Mouse (Mus musculus): ENCODE results near the gene Bcap29.
"Not testable (repeated sequence)": the region's sequence is repeated elsewhere in the genome, so short reads cannot be mapped to it uniquely, and the experiment has no call there.

Bcap29 gene

DNA sequence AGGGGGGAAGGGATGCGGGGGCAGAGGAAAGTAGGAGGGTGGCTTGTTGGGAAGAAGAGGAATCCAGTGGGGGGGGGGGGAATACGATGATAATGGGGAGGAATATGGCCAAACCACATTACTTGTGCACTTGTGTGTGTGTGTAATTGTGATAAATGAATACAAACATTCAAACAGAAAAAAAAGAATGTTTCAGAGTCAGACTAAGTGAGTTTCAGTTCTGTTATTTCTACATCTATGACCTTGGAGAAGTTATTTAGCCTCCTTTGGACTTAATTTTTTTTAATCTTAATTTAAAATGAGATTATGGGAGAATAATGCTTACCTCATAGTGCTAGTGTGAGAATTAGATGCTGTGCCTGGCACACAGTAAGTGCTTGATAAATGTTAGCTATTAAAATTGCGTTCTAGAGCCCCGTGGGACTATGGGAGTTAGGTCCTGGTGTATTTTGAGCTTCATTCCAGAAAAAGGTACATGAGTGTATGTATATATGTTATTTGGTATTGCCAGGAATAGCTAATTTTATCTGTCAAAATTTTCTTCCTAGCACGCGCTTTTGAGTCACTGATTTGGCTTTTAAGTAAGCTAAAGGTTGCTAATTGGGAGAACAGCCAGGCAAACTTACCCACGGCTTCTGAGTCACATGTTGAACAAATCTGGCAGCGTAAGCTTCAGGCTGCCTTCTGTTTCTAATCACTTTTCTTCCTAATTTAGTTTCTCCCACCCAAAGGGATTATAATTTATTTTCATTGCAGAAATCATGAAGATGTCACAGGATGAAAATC is 55.6 kb downstream of the Bcap29 start:
- DNase-seq: no peak

DNA sequence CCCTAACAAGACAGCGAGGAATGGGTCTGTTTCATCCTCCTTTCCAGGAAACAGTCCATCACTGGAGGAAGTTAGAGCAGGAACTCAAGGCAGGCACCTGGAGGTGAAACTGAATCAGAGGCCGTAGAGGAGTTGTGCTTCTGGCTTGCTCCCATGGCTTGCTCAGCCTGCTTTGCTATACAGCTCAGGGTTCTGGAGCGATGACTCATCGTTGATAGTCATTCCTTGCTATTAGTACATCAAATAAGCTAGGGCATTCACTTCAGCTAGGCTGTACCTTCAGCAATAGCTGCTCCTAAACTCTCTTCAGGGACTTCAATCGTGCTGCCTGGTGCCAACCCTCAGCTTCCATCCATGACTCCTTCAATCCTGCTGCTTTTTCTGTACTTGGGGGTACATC is 60.0 kb downstream of the Bcap29 start:
- no peak for DNase-seq

DNA sequence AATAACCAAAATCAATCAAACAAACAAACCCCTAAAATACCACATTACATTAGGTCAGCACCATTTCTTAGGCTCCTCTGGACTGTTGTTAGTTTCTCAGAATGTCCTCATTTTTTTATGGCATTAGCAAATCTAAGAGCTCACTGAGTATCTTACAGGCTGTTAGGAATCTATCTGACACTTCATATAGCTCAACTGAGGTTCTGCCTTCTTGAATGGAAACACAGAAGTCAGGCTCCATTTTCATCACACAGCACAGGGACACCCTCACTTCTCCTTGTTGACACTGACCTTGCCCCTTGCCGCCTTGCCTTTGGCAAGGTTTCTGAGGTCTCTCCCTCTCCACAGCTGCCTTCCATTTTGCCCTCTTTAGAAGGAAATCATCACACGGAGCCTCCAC is 64.7 kb downstream of the Bcap29 start:
- no peak for DNase-seq

DNA sequence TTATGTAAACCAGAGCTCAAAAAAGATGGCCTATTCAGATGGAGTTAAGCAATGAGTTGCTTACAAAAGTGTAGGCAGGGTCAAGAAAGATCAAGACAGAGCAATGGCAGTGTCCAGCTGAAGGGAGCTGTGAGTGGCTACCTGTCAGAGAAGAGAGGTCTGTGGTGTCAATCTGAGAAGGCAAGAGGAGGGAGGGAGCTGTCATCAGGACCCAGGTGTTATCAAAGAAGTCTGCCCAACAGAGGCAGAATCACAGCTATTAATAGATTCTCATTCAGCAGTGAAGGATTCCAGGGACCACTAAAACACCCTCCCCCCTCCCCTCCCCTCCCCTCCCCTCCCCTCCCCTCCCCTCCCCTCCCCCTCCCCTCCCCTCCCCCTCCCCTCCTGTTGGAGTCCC is 65.8 kb downstream of the Bcap29 start:
- no peak for DNase-seq

DNA sequence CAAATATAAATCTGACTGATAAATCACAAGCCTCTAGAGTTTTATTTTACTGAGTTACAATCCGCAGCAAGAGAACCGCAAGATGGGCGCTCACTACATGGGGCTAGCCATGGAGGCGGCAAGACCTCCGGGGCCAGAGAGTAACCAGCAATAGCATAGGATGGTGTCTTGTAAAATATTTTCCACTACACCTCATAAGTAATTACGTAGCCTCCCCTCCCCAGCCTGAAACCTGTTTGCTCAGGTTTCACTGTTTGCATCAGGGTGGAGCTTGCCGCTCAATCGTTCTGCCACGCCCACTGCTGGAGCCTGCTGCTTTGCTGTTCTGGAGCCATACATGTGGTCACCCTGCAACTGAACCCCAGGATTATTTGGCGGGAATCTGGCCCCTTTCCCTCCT is 66.9 kb downstream of the Bcap29 start:
- not testable (repeated sequence) for DNase-seq

DNA sequence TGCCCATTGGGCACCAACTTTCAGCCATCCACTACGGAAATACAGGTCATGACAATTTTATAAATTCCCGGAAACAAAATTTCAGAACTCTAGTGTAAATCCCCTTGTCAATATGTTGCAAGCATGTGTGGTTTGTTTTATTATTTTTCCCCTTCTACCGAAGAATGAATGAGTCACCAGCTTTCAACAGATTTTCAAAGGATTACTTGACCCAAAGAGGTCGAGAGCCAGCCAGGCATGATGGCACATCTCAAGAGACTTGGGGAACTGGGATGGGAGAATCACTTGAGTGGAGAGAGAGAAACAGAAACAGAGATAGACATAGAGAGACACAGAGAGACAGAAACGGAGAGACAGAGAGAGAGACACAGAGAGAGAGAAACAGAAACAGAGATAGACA is 73.7 kb downstream of the Bcap29 start:
- no peak for DNase-seq

DNA sequence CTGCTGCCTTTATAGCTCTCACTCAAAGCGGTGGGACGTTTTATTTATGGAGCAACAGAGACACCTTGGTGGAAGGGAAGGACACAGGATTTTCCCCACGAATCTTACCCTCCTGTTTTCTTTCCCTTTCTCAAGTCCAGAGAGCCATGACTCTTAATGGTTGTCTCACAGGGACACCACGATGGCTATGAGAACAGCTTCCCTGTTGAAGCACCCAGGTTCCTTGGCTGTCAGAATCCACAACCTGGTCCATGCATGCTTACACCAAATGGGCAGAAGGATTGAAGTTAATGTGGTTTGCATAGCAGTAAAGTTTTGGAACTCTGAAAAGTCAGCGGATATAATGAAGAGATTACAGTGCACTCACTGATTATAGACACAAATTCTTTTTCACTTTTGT is 74.5 kb downstream of the Bcap29 start:
- no peak for DNase-seq

DNA sequence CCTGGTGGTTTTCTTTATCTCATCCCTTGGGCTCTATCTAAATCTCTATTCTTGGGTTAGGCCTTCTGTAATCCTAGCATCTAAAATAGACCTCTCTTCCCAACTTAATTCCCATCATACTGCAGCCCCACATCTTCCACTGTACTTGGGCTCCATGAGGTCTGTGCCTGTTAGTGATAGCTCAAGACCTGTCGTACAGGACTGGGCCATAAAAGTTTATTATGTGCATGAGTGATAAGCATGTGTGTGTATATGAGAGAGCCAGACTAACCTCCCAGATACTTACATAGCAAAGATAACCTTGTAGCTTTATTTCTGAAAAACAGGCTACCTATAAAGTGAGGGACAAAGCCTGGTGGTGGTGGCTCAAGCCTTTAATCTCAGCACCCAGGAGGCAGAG is 80.1 kb downstream of the Bcap29 start:
- DNase-seq: no peak

DNA sequence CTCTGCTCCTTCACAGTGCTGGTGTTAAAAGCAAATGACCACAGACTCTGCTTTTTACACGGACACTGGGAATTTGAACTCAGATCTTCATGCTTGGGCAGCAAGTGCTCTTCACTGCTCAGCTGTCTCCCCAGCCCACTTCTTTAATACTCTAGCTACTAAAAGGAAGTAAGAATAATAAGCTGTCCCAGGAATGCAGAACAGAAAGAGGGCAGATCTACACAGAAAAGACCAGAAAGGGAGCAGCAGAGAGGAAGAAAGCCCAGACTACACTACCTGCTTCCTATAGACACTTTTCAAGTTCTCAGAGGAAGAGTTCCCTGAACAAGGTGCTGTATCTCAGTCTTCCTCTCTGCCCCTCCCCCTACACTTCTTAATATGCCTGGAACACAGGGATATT is 83.2 kb downstream of the Bcap29 start:
- no peak for DNase-seq

DNA sequence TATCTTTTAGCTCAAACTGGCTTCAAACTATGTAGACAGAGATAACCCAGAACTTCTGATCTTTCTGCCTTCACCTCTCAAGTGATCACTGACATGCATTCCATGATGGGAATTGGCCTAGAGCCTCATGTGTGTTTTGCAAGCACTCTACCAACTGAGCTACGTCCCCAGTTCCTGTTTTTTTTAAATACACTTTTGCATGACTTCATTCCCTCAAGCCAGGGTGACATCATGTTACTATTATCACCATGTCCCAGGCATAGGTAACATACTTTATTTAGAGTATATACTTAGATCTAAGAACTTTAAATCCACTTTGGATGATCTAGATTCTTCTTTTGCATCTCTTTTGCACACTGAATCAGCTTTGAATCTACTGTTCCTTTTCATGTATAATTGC is 88.4 kb downstream of the Bcap29 start:
- DNase-seq: no peak

DNA sequence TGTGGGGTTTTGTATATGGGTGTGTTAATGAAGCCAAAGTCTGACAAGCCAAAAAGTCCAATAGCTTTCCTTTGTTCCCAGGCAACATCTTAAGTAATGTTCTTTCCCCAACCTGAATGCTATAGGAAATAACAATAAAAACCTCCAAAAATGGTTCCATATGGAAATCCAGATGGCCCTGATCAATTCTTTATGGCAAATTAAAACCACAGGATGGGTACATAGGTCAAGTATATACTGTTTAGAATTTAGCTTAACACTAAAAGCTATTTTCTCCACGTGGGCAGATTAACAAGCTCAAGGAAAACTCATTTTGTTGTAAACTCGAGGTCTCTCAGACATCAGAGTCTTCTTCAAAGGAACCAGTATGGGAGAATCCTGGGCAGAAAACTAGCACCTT is 89.2 kb downstream of the Bcap29 start:
- DNase-seq: no peak

DNA sequence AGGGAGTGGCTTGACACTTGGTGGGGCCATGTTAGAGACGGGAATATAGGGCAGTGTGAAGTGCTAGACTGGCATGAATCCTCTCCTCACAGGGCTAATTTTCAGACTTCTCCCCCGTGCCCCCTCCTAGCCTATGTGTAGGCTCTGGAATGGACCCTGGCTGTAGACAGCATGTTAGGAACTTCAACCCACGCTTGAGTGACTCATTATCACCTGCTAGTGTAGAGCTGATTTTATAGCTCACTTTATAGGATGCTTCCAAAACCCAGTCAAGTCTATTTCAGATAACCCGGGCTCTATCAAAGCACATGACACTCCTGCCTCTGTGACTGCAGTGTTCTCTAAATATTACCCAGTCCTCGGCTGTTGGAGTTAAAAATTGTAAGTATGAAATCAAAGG is 92.9 kb downstream of the Bcap29 start:
- no peak for DNase-seq
